ENCODE assay signal across 21 mouse cellular contexts in the genomic region with DNA sequence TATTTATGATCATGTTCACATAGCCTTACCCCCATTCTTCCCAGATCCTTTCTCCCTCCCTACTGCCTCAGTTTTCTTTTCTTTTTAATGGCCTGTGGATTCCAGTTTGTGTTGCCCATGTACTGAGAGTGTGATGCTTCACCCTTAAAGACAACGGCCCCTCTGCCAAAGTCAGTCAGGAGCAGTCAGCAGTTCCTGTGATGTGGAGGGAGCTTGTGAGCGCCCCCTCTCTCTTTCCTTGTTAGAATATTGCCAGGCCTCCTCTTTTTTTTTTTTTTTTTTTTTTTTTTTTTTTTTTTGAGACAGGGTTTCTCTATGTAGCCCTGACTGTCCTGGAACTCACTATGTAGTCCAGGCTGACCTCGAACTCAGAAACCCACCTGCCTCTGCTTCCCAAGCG.
"Had no signal": no experiment of that assay in that cellular context is flagged by ENCODE, and none has a peak within 500 bp of the region (broad histone marks: within the 10 kb centered on the region; RNA-seq: fewer than 3 reads in every experiment).

No protein-coding gene starts in this region.

- H3K27ac ChIP-seq: kidney, embryonic 15.5 days; left cerebral cortex, adult 2 months; limb, embryonic 12.5 days; limb, embryonic 15.5 days; midbrain, embryonic 12.5 days; midbrain, embryonic 15.5 days; neural tube, embryonic 13.5 days; stomach, embryonic 15.5 days had no signal

- H3K4me1 ChIP-seq: kidney, embryonic 15.5 days; limb, embryonic 12.5 days; limb, embryonic 15.5 days; midbrain, embryonic 12.5 days; midbrain, embryonic 15.5 days; neural tube, embryonic 13.5 days; stomach, embryonic 15.5 days had no signal

- H3K36me3 ChIP-seq: limb, embryonic 15.5 days; midbrain, embryonic 12.5 days; midbrain, embryonic 15.5 days; neural tube, embryonic 13.5 days had no signal

- DNase-seq: kidney, adult 11 months; kidney, adult 8-10 months; kidney, postnatal 10 days; kidney, postnatal 36 days; layer of hippocampus, postnatal 36 days; left cerebral cortex, postnatal 4 days; lung, embryonic 14.5 days; lung, postnatal 36 days; retina, postnatal 1 day; right cerebral cortex, postnatal 25 days; spleen, adult 18-20 months; thymus, postnatal 25 days had no signal

- H3K4me2 ChIP-seq: kidney, embryonic 15.5 days; limb, embryonic 12.5 days; limb, embryonic 15.5 days; lung, embryonic 14.5 days; midbrain, embryonic 12.5 days; midbrain, embryonic 15.5 days; neural tube, embryonic 13.5 days; stomach, embryonic 15.5 days had no signal

- H3K9me3 ChIP-seq: kidney, embryonic 15.5 days; limb, embryonic 12.5 days; limb, embryonic 15.5 days; midbrain, embryonic 12.5 days; midbrain, embryonic 15.5 days; neural tube, embryonic 13.5 days; stomach, embryonic 15.5 days had no signal

- H3K9ac ChIP-seq: kidney, embryonic 15.5 days; limb, embryonic 12.5 days; limb, embryonic 15.5 days; lung, embryonic 14.5 days; midbrain, embryonic 12.5 days; midbrain, embryonic 15.5 days; neural tube, embryonic 13.5 days; stomach, embryonic 15.5 days had no signal

- H3K4me3 ChIP-seq: kidney, embryonic 15.5 days; left cerebral cortex, adult 2 months; limb, embryonic 12.5 days; limb, embryonic 15.5 days; midbrain, embryonic 12.5 days; midbrain, embryonic 15.5 days; neural tube, embryonic 13.5 days; stomach, embryonic 15.5 days had no signal

- H3K27me3 ChIP-seq: kidney, embryonic 15.5 days; limb, embryonic 12.5 days; limb, embryonic 15.5 days; midbrain, embryonic 12.5 days; midbrain, embryonic 15.5 days; neural tube, embryonic 13.5 days; stomach, embryonic 15.5 days had no signal

- ATAC-seq: lung, postnatal 0 days; midbrain, embryonic 15.5 days had no signal
